Mouse (Mus musculus): Measurements from ENCODE around the gene Acvr1b. TPM values are rescaled to one million over a fixed set of nuclear protein-coding genes. Genes with fewer than 3 reads are reported as not detected.

The Acvr1b gene
- total and polyA plus RNA-seq, 3 experiments = 2.7 to 4.8 (median 2.9) TPM

DNA sequence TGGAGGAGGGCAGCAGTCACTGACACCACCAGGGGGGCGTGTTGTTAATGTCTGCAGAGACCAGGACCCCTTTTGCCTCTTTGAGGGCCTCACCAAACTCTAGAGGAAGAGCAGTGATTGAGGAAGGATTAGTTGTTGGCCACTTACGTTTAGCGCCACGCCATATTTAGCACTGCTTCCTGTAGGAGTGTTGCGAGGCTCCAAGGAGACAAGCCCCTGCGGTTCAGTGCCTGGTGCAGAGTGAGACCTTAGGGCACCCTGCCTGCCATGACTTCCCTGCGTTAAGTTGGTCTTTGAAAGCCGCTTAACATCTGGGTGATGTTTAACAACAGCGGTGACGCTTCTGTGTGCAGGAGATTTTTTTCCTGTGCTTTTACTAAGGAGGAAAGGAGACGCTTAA, 42.4 kb upstream of the Acvr1b start:
- dilution Hi-C loops (cut with MboI; ENCODE audit: extremely low pct_ligation_motif_present, extremely low pct_unique_long_range_greater_than_20kb, low sequenced_read_pairs) (no loop called here), in situ Hi-C loops (cut with MboI; ENCODE audit: low pct_ligation_motif_present, low pct_unique_long_range_greater_than_20kb, low sequenced_read_pairs) (no loop called here)
- no peak overlapping the region for H3K4me2 ChIP-seq (ENCODE audit: insufficient read depth, low read depth, poor library complexity, severe bottlenecking)
- H3K4me3 ChIP-seq (replicated peaks in 1 of 3; ENCODE audit: low read depth in 2 of 3, low read length in 2 of 3, poor library complexity in 1 of 3) = no peak overlapping the region
- no peak for DNase-seq (ENCODE audit: extremely low read depth)
- H3K36me3 ChIP-seq (replicated peaks in 1 of 2; ENCODE audit: control insufficient read depth in 1 of 2, insufficient read depth in 1 of 2, low read length in 1 of 2) = peaks cover 0 to 6% of the 10 kb centered on the region in 2 experiments
- no peaks in the 10 kb centered on the region for H3K9me3 ChIP-seq (replicated peaks; ENCODE audit: low read length)
- peaks cover 10 to 42% of the 10 kb centered on the region in 2 experiments for H3K4me1 ChIP-seq (ENCODE audit: control insufficient read depth in 1 of 2, insufficient read depth in 2 of 2)
- H3K79me2 ChIP-seq (replicated peaks; ENCODE audit: control insufficient read depth, extremely low read depth, insufficient read depth, poor library complexity, severe bottlenecking) = no peaks in the 10 kb centered on the region
- no peak overlapping the region for H3K27ac ChIP-seq (ENCODE audit: insufficient read depth, low read depth)
- TF ChIP-seq HCFC1 (IDR thresholded peaks at IDR 0.05; ENCODE audit: low read depth, low read length) (no peak), GABPA (IDR thresholded peaks at IDR 0.05; ENCODE audit: insufficient replicate concordance, low read depth, low read length) (no peak), CHD2 (IDR thresholded peaks at IDR 0.05; ENCODE audit: low read length) (no peak), POLR2AphosphoS2 (IDR thresholded peaks at IDR 0.05; ENCODE audit: low read depth, low read length) (no peak), MYC (IDR thresholded peaks at IDR 0.05; ENCODE audit: low read depth, low read length) (no peak), CHD1 (IDR thresholded peaks at IDR 0.05; ENCODE audit: low read depth, low read length) (no peak), MEF2A (IDR thresholded peaks at IDR 0.05; ENCODE audit: borderline replicate concordance, low read depth, low read length) (no peak), E2F4 (IDR thresholded peaks at IDR 0.05; ENCODE audit: insufficient replicate concordance, low read depth, low read length) (no peak)
- H3K9ac ChIP-seq (ENCODE audit: insufficient read depth, low read depth) = no peak overlapping the region
- H3K27me3 ChIP-seq (replicated peaks) = peaks cover 33% of the 10 kb centered on the region

DNA sequence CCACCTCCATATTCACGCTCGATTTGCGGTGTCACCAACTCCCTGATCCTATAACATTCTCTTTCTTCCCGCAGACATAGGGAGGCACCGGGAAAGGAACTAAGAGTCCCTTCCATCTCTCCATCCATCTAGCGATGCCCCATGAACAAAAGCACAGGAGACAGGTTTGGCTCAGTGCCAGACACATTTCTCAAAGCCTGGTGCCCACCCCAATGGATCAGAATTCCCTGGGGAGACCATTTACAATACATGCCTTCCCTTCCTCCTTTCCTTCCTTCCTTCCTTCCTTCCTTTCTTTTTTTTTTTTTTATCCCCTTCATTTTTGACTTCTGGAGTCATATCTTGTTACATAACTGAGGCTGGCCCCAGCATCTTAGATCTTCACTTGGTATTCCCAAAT, 41.8 kb upstream of the Acvr1b start:
- Histone ChIP-seq H3K4me2 (ENCODE audit: insufficient read depth, low read depth, poor library complexity, severe bottlenecking) (no peak overlapping the region), H3K4me3 (replicated peaks in 1 of 3; ENCODE audit: low read depth in 2 of 3, low read length in 2 of 3, poor library complexity in 1 of 3) (no peak overlapping the region), H3K36me3 (replicated peaks in 1 of 2; ENCODE audit: control insufficient read depth in 1 of 2, insufficient read depth in 1 of 2, low read length in 1 of 2) (peaks cover 0 to 9% of the 10 kb centered on the region in 2 experiments), H3K79me2 (replicated peaks; ENCODE audit: control insufficient read depth, extremely low read depth, insufficient read depth, poor library complexity, severe bottlenecking) (no peaks in the 10 kb centered on the region), H3K9me3 (replicated peaks; ENCODE audit: low read length) (no peaks in the 10 kb centered on the region), H3K27me3 (replicated peaks) (peaks cover 29% of the 10 kb centered on the region), H3K27ac (ENCODE audit: insufficient read depth, low read depth) (no peak overlapping the region), H3K4me1 (ENCODE audit: control insufficient read depth in 1 of 2, insufficient read depth in 2 of 2) (peaks cover 10 to 44% of the 10 kb centered on the region in 2 experiments), H3K9ac (ENCODE audit: insufficient read depth, low read depth) (no peak overlapping the region)
- in situ Hi-C loops (cut with MboI; ENCODE audit: low pct_ligation_motif_present, low pct_unique_long_range_greater_than_20kb, low sequenced_read_pairs) = no loop called here
- no peak for TF ChIP-seq E2F4 (IDR thresholded peaks at IDR 0.05; ENCODE audit: insufficient replicate concordance, low read depth, low read length)
- no peak for TF ChIP-seq JUN (IDR thresholded peaks at IDR 0.05; ENCODE audit: insufficient read depth, low read depth, low read length)
- TF ChIP-seq EP300 (IDR thresholded peaks at IDR 0.05; ENCODE audit: low read length) = no peak
- TF ChIP-seq KAT2A (IDR thresholded peaks at IDR 0.05; ENCODE audit: insufficient replicate concordance, low read length) = no peak
- TF ChIP-seq ZNF384 (IDR thresholded peaks at IDR 0.05; ENCODE audit: low read depth, low read length) = no peak
- TF ChIP-seq ETS1 (conservative IDR thresholded peaks at IDR 0.05; ENCODE audit: low read depth, low read length) = no peak
- no peak for TF ChIP-seq MYC (IDR thresholded peaks at IDR 0.05; ENCODE audit: low read depth, low read length)
- no peak for TF ChIP-seq MAFK (IDR thresholded peaks at IDR 0.05; ENCODE audit: insufficient replicate concordance, low read length)
- no peak for TF ChIP-seq RAD21 (IDR thresholded peaks at IDR 0.05; ENCODE audit: low read depth, low read length)
- TF ChIP-seq USF1 (IDR thresholded peaks at IDR 0.05; ENCODE audit: low read depth, low read length) = no peak
- TF ChIP-seq MAX (IDR thresholded peaks at IDR 0.05; ENCODE audit: low read length) = no peak
- no peak for TF ChIP-seq ZMIZ1 (IDR thresholded peaks at IDR 0.05; ENCODE audit: low read depth, low read length)
- TF ChIP-seq BHLHE40 (IDR thresholded peaks at IDR 0.05; ENCODE audit: low read depth, low read length) = no peak
- no peak for TF ChIP-seq MXI1 (IDR thresholded peaks at IDR 0.05; ENCODE audit: low read depth, low read length)
- TF ChIP-seq POLR2AphosphoS2 (IDR thresholded peaks at IDR 0.05; ENCODE audit: low read depth, low read length) = no peak
- no peak for TF ChIP-seq RCOR1 (conservative IDR thresholded peaks at IDR 0.05; ENCODE audit: low read depth, low read length)
- TF ChIP-seq CHD2 (IDR thresholded peaks at IDR 0.05; ENCODE audit: low read length) = no peak
- dilution Hi-C loops (cut with MboI; ENCODE audit: extremely low pct_ligation_motif_present, extremely low pct_unique_long_range_greater_than_20kb, low sequenced_read_pairs) = no loop called here
- no peak for DNase-seq (ENCODE audit: extremely low read depth)
